Mouse (Mus musculus) thymus, postnatal 10 days (tissue): ENCODE measurements around the gene Sf3b2.
A peak's percentile ranks its signal among the peaks of the same experiment; 100 is the strongest.

Experiments used
- DNase-seq, 2 experiments: peaks; one replicate each; pipeline ENCODE4 v3.0.0; 2021; ENCODE audit warnings: low spot score in 2 of 2

Gene Sf3b2

GRCm38 (mm10) chr19:5294972-5295735, at the start of gene Sf3b2:
Gene Sf3b2 (minus strand): TSS chr19:5295455.
- peak; percentile 96 to 97 for DNase-seq

- no peak for DNase-seq
Observed at GRCm38 (mm10) chr19:5341360-5341759, 46.1 kb upstream of the Sf3b2 start.

- peak; percentile 54 to 85 for DNase-seq
Observed at GRCm38 (mm10) chr19:5337975-5338374, 42.7 kb upstream of the Sf3b2 start.

GRCm38 (mm10) chr19:5335441-5335840, 40.2 kb upstream of the Sf3b2 start, which contains the start of gene Catsper1:
Gene Catsper1 (plus strand): TSS chr19:5335741.
- DNase-seq = no peak

- DNase-seq = no peak
Observed at GRCm38 (mm10) chr19:5334741-5335140, 39.5 kb upstream of the Sf3b2 start.

GRCm38 (mm10) chr19:5327970-5328369, 32.7 kb upstream of the Sf3b2 start:
- DNase-seq = no peak

- DNase-seq = peak; percentile 25 to 42
Observed at GRCm38 (mm10) chr19:5323801-5324200, 28.5 kb upstream of the Sf3b2 start.

GRCm38 (mm10) chr19:5313189-5313588, 17.9 kb upstream of the Sf3b2 start:
- DNase-seq = no peak

- no peak for DNase-seq
Observed at GRCm38 (mm10) chr19:5309025-5309424, 13.8 kb upstream of the Sf3b2 start.

- no peak for DNase-seq
Observed at GRCm38 (mm10) chr19:5306968-5307734, 11.9 kb upstream of the Sf3b2 start.

- no peak for DNase-seq
Observed at GRCm38 (mm10) chr19:5306279-5306678, 11.0 kb upstream of the Sf3b2 start.

- DNase-seq = peak; percentile 67 to 86
Observed at GRCm38 (mm10) chr19:5302455-5302854, 7.2 kb upstream of the Sf3b2 start.

- DNase-seq = no peak
Observed at GRCm38 (mm10) chr19:5300588-5300987, 5.3 kb upstream of the Sf3b2 start.

- no peak for DNase-seq
Observed at GRCm38 (mm10) chr19:5297903-5298800, 2.9 kb upstream of the Sf3b2 start, which contains the start of gene Gal3st3. Gene Gal3st3 (plus strand): TSS chr19:5298331.

GRCm38 (mm10) chr19:5296630-5297029, 1.4 kb upstream of the Sf3b2 start:
- no peak for DNase-seq

- no peak for DNase-seq
Observed at GRCm38 (mm10) chr19:5295736-5296075, 451 bp upstream of the Sf3b2 start.

GRCm38 (mm10) chr19:5278381-5278780, 16.9 kb downstream of the Sf3b2 start:
- DNase-seq = no peak

- DNase-seq = no peak
Observed at GRCm38 (mm10) chr19:5277140-5277539, 18.1 kb downstream of the Sf3b2 start.

GRCm38 (mm10) chr19:5276531-5276930, 18.7 kb downstream of the Sf3b2 start:
- DNase-seq = no peak

- no peak for DNase-seq
Observed at GRCm38 (mm10) chr19:5275736-5276135, 19.5 kb downstream of the Sf3b2 start.

GRCm38 (mm10) chr19:5274641-5275040, 20.6 kb downstream of the Sf3b2 start:
- no peak for DNase-seq

- DNase-seq = no peak
Observed at GRCm38 (mm10) chr19:5273916-5274315, 21.3 kb downstream of the Sf3b2 start.
